Mouse (Mus musculus) embryo, embryonic 10 days (tissue): ENCODE data around the gene Tmprss9.

Source experiments
- DNase-seq: peaks from one replicate; pipeline ENCODE4 v3.0.0-alpha.2; 2015; ENCODE audit warnings: low spot score

The Tmprss9 gene

GRCm38 (mm10) chr10:80938831-80939550, 67.3 kb downstream of the Tmprss9 start:
- DNase-seq = peak; percentile 78

GRCm38 (mm10) chr10:80939671-80940070, 68.0 kb downstream of the Tmprss9 start:
- peak; percentile 92 for DNase-seq

- no peak for DNase-seq
Measured at GRCm38 (mm10) chr10:80940320-80940987, 68.8 kb downstream of the Tmprss9 start.

GRCm38 (mm10) chr10:80940988-80941347, 69.3 kb downstream of the Tmprss9 start:
- DNase-seq = no peak

- no peak for DNase-seq
Measured at GRCm38 (mm10) chr10:80942919-80943318, 71.3 kb downstream of the Tmprss9 start.

GRCm38 (mm10) chr10:80943701-80944100, 72.1 kb downstream of the Tmprss9 start:
- no peak for DNase-seq

GRCm38 (mm10) chr10:80944231-80944630, 72.6 kb downstream of the Tmprss9 start:
- DNase-seq = no peak

GRCm38 (mm10) chr10:80946684-80947437, 75.2 kb downstream of the Tmprss9 start:
- DNase-seq = no peak

GRCm38 (mm10) chr10:80947802-80948201, 76.2 kb downstream of the Tmprss9 start:
- DNase-seq = no peak

GRCm38 (mm10) chr10:80948570-80948969, 76.9 kb downstream of the Tmprss9 start:
- DNase-seq = peak; percentile 42

- DNase-seq = no peak
Measured at GRCm38 (mm10) chr10:80949081-80949480, 77.4 kb downstream of the Tmprss9 start.
